Mouse (Mus musculus) midbrain, postnatal 0 days (tissue): ENCODE measurements around the gene 5830473C10Rik. TPM values are rescaled to one million over a fixed set of nuclear protein-coding genes. Genes with fewer than 3 reads are reported as not detected.

Source experiments
- ATAC-seq: fragments of 200-750 bp; cut with Nextera tagmentation; 2 replicates; pipeline ENCODE4 v1.8.0; 2017; ENCODE audit warnings: moderate number of reproducible peaks, mild to moderate bottlenecking, moderate TSS enrichment, moderate library complexity; ENCODE audit not compliant: low FRiP score
- DNase-seq: peaks from one replicate; pipeline ENCODE4 v3.0.0-alpha.2; 2015; ENCODE audit warnings: low spot score
- H3K27ac ChIP-seq: fragments of 300-500 bp; sonication (generic); 2 replicates; pipeline ENCODE4 v1.5.1; 2014; ENCODE audit warnings: low read depth, mild to moderate bottlenecking, low read length, mixed read lengths
- H3K27me3 ChIP-seq: fragments of 300-500 bp; sonication (generic); 2 replicates; pipeline ENCODE4 v1.6.1; 2014; ENCODE audit warnings: low read length, control low read depth, mixed read lengths; ENCODE audit not compliant: insufficient read depth
- H3K36me3 ChIP-seq: fragments of 300-500 bp; sonication (generic); 2 replicates; pipeline ENCODE4 v1.6.1; 2014; ENCODE audit warnings: low read length, control low read depth, mixed read lengths; ENCODE audit not compliant: insufficient read depth
- H3K4me1 ChIP-seq: fragments of 300-500 bp; sonication (generic); 2 replicates; pipeline ENCODE4 v1.6.1; 2014; ENCODE audit warnings: mild to moderate bottlenecking, control low read depth, antibody characterized with exemption, low read length, mixed read lengths; ENCODE audit not compliant: insufficient read depth
- H3K4me2 ChIP-seq: fragments of 300-500 bp; sonication (generic); 2 replicates; pipeline ENCODE4 v1.6.1; 2014; ENCODE audit warnings: low read depth, mild to moderate bottlenecking, low read length, mixed read lengths; ENCODE audit not compliant: poor library complexity, severe bottlenecking
- H3K4me3 ChIP-seq: fragments of 300-500 bp; sonication (generic); 2 replicates; pipeline ENCODE4 v1.5.1; 2014; ENCODE audit warnings: low read depth, mild to moderate bottlenecking, low read length, moderate library complexity
- H3K9ac ChIP-seq: fragments of 300-500 bp; sonication (generic); replicated peaks from 2 replicates; pipeline ENCODE4 v1.6.1; 2014; ENCODE audit warnings: mild to moderate bottlenecking, low read length, moderate library complexity, mixed read lengths; ENCODE audit not compliant: poor library complexity, severe bottlenecking
- H3K9me3 ChIP-seq: fragments of 300-500 bp; sonication (generic); 2 replicates; pipeline ENCODE4 v1.6.1; 2016; ENCODE audit warnings: low read length, control low read depth
- CTCF ChIP-seq: IDR thresholded peaks from 2 replicates; pipeline ENCODE4 v1.5.1; 2016; ENCODE audit warnings: antibody characterized with exemption, mild to moderate bottlenecking
- WGBS: fragments of 180-500 bp; shearing (Covaris S2); extraction: QIAGEN DNeasy Blood & Tissue Kit; methylation state at CpG from one replicate; pipeline ENCODE4 v1.1.7; 2014; 5-methylcytosine and 5-hydroxymethylcytosine counted together
- polyA plus RNA-seq: library from polyadenylated mRNA; unstranded; fragments of >200 nt; fragmentation: Nextera tagmentation; extraction: Ambion mirVana; gene quantifications from 2 replicates; pipeline ENCODE4 v1.2.1, GENCODE M21; 2015
- total RNA-seq: library from RNA; depleted of rRNA; stranded (reverse); fragments of >200 nt; gene quantifications from 2 replicates; pipeline ENCODE4 v1.2.3, GENCODE M21; 2014

The 5830473C10Rik gene
- total and polyA plus RNA-seq, 2 experiments from 2014 or later: 0.19 TPM; not detected in 1

DNA sequence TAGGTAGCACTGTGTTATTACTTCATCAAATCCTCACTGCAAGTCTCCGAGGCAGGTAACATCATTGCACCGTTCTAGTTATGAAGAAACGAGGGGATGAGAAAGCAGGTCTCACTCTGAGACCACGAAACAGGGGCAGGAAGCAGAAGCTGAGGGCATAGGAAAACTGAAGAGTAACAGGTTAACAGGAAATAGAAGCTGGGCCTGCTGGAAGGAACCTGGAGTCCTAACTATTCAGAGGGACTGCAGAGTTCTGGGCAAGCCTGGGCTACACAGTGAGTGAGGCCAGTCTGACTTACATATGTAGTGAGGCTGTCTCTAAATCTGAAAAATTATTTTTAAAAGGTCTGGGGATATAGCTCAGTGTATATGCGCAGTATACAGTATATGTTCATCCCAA is 27.2 kb downstream of the 5830473C10Rik start:
- no peaks in the 10 kb centered on the region for H3K4me1 ChIP-seq
- H3K27me3 ChIP-seq: no peaks in the 10 kb centered on the region
- no peaks in the 10 kb centered on the region for H3K9me3 ChIP-seq
- H3K4me2 ChIP-seq: no peak overlapping the region
- 91% methylated on average over 5 of the region's 5 CpGs for WGBS
- H3K27ac ChIP-seq: no peak overlapping the region
- H3K9ac ChIP-seq: no peak overlapping the region
- no peak for TF ChIP-seq CTCF
- H3K36me3 ChIP-seq: no peaks in the 10 kb centered on the region
- ATAC-seq: no peak
- DNase-seq: no peak
- no peak overlapping the region for H3K4me3 ChIP-seq

DNA sequence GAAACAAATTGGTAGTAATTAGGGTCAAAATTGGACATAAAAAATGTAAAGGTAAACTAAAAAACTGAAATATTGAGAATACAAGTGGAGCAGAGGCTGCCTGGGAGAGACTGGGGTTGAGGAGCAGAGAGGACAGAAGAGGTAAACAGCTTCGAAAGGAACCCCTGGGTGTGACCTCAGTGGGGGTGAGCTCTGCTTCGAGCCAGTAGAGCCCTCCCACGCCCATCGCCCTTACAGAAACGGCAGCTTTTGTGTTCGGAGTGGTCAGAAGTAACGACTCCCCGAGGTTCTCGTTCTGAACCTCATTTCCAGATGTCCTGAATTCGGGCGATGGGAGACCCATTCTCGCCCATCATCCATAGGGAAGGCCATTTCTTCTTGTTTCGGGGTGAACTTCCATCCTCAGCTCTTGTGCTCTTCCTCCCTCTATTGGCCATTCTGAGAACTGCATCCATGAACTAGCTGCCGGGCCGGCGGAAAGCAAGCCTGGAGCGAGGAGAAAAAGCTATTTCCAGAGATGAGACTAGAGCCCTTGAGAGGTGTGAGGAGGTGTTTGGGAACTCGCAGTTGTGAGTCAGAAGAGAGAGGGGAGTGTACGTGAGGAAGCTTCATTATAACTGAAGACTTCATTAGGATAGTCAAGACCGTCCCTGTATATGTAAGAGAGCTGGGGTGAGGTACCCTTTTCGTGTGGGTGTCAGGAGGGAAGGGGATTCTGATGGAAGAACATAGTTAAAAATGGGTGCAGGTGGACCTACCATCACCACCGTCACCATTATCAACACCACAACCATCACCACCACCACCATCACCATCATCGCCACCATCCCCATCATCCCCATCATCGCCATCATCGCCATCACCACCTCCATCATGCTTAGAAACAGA is 28.0 kb downstream of the 5830473C10Rik start:
- TF ChIP-seq CTCF: peak; percentile 99
- WGBS: 23% methylated on average over 25 of the region's 25 CpGs

DNA sequence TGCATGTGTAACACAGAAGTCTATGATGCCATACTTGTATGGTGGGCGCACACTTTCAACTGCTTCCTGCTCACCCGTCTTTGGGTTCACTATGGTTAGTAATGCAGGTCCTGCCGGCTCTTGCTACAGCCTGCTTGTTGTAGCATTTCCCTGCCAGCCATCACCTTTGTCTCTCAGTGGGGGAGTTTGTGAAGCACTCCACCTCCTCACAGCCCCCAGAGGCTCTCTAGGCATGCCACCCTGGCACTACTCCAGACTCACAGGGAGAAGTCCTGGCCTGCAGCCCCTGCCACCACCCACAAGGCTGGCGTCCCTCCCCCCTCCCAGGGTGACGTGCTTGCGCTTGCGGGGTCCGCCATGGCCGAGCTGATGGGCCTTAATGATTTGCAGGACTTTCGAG is 29.8 kb downstream of the 5830473C10Rik start:
- Histone ChIP-seq H3K4me3 (no peak overlapping the region), H3K9ac (no peak overlapping the region), H3K4me2 (no peak overlapping the region), H3K27me3 (no peaks in the 10 kb centered on the region), H3K27ac (no peak overlapping the region), H3K9me3 (no peaks in the 10 kb centered on the region), H3K4me1 (no peaks in the 10 kb centered on the region), H3K36me3 (no peaks in the 10 kb centered on the region)
- ATAC-seq (no peak), DNase-seq (no peak)
- 82% methylated on average over 10 of the region's 10 CpGs for WGBS
- no peak for TF ChIP-seq CTCF

More for the DNA sequence above, 28.0 kb downstream of the 5830473C10Rik start:
- Histone ChIP-seq H3K4me2 (peak overlapping the region; percentile 63), H3K36me3 (no peaks in the 10 kb centered on the region), H3K9ac (0 out of 2 replicates have a peak overlapping the region, but pooled peaks have one; percentile 33), H3K4me3 (peak overlapping the region; percentile 38), H3K9me3 (no peaks in the 10 kb centered on the region), H3K27me3 (no peaks in the 10 kb centered on the region), H3K27ac (no peak overlapping the region), H3K4me1 (no peaks in the 10 kb centered on the region)
- ATAC-seq (peak; percentile 83), DNase-seq (peak; percentile 81)

- H3K4me3 ChIP-seq: no peak overlapping the region
- H3K36me3 ChIP-seq: no peaks in the 10 kb centered on the region
- H3K9me3 ChIP-seq: no peaks in the 10 kb centered on the region
- no peaks in the 10 kb centered on the region for H3K27me3 ChIP-seq
- no peak overlapping the region for H3K4me2 ChIP-seq
- DNase-seq (no peak), ATAC-seq (no peak)
- no peak overlapping the region for H3K9ac ChIP-seq
- TF ChIP-seq CTCF: no peak
- WGBS: 88% methylated on average over 6 of the region's 6 CpGs
- no peaks in the 10 kb centered on the region for H3K4me1 ChIP-seq
- no peak overlapping the region for H3K27ac ChIP-seq
Observed at GRCm38 (mm10) chr5:90591936-90592335, 31.0 kb downstream of the 5830473C10Rik start.

DNA sequence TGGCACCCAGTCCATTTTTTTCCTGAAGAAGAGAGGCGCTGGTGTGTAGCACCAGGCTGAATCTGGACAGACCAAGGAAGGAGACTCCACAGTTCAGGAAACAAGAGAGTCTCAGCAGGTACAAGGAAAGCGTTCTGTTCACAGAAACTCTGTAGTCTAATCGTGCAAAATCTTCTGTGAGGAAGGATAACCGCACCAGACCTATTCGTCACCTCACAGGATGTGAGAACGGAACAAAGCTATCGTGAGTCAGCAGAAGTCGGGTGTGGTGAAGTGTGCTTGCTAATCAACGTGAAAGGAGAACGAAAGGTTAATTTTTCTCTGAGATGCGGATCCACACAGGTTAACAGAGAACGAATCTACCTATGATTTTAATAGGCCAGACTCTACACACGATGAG is 34.0 kb downstream of the 5830473C10Rik start:
- WGBS: 89% methylated on average over 13 of the region's 13 CpGs
- TF ChIP-seq CTCF: no peak
- H3K27me3 ChIP-seq: no peaks in the 10 kb centered on the region
- DNase-seq (no peak), ATAC-seq (no peak)
- no peak overlapping the region for H3K4me3 ChIP-seq
- H3K9me3 ChIP-seq: no peaks in the 10 kb centered on the region
- no peak overlapping the region for H3K4me2 ChIP-seq
- no peak overlapping the region for H3K9ac ChIP-seq
- no peak overlapping the region for H3K27ac ChIP-seq
- H3K36me3 ChIP-seq: no peaks in the 10 kb centered on the region
- H3K4me1 ChIP-seq: no peaks in the 10 kb centered on the region

GRCm38 (mm10) chr5:90596155-90596554 is 35.2 kb downstream of the 5830473C10Rik start:
- no peak for ATAC-seq

More at GRCm38 (mm10) chr5:90596155-90596554, 35.2 kb downstream of the 5830473C10Rik start:
- no peaks in the 10 kb centered on the region for H3K4me1 ChIP-seq
- TF ChIP-seq CTCF: no peak
- H3K36me3 ChIP-seq: no peaks in the 10 kb centered on the region
- no peak overlapping the region for H3K4me3 ChIP-seq
- H3K9ac ChIP-seq: no peak overlapping the region
- H3K4me2 ChIP-seq: no peak overlapping the region
- DNase-seq: no peak
- 89% methylated on average over 6 of the region's 6 CpGs for WGBS
- H3K27me3 ChIP-seq: no peaks in the 10 kb centered on the region
- no peak overlapping the region for H3K27ac ChIP-seq
- no peaks in the 10 kb centered on the region for H3K9me3 ChIP-seq
